Mouse (Mus musculus) spleen, adult 2 months (tissue): ENCODE data around the gene Olfr1535.

Source experiments
- CTCF ChIP-seq: fragments of 200-500 bp; IDR thresholded peaks from 2 replicates; pipeline ENCODE4 v1.5.1; 2011; ENCODE audit warnings: mild to moderate bottlenecking, inconsistent platforms; ENCODE audit not compliant: insufficient read depth, insufficient read length, insufficient replicate concordance; ENCODE audit errors: extremely low read depth
- POLR2A ChIP-seq: fragments of 200-500 bp; IDR thresholded peaks from 2 replicates; pipeline ENCODE4 v1.6.1; 2011; ENCODE audit warnings: low read depth, low read length, inconsistent platforms

GRCm38 (mm10) chr13:21581659-21582058 lies 22.0 kb upstream of the Olfr1535 start, which contains the start of gene Olfr1364:
- TF ChIP-seq CTCF, result no peak
- no peak for TF ChIP-seq POLR2A
